Mouse (Mus musculus) duodenum, adult 2 months (tissue): ENCODE data around the gene Tfap2e. TPM values are rescaled to one million over a fixed set of nuclear protein-coding genes. Genes with fewer than 3 reads are reported as not detected.

ENCODE experiments used
- polyA plus RNA-seq: library from polyadenylated mRNA; depleted of rRNA; stranded (reverse); fragments of >200 nt; gene quantifications from 2 replicates; pipeline ENCODE4 v1.2.3, GENCODE M21; 2012; ENCODE audit warnings: low replicate concordance; rRNA removed

The Tfap2e gene
- not detected in 2 replicates for polyA plus RNA-seq

GRCm38 (mm10) chr4:126736001-126736414 is at the start of gene Tfap2e:
Gene Tfap2e (minus strand): TSS chr4:126736240.

GRCm38 (mm10) chr4:126753268-126754230 is 17.5 kb upstream of the Tfap2e start, which contains the start of the genes Ncdn and AU040320:
Gene Ncdn (minus strand): TSS chr4:126753438.
Gene AU040320 (plus strand): TSS chr4:126753544.

GRCm38 (mm10) chr4:126677054-126678003 is 58.7 kb downstream of the Tfap2e start, which contains the start of gene Psmb2:
Gene Psmb2 (plus strand): TSS chr4:126677630.

Other genes with a start within 250 kb of the Tfap2e start
- gene Ago4, start 202.8 kb downstream of the Tfap2e start, polyA plus RNA-seq = 0.34 TPM in 2 replicates
- gene Clspn, start 179.3 kb downstream of the Tfap2e start, polyA plus RNA-seq = 0.19 and 0.32 TPM in 2 replicates
- 3.1 and 3.6 TPM in 2 replicates for gene 5730409E04Rik, start 126.4 kb downstream of the Tfap2e start, polyA plus RNA-seq
- gene Psmb2, start 58.6 kb downstream of the Tfap2e start, polyA plus RNA-seq = 129 TPM in 2 replicates
- 26.0 and 28.1 TPM in 2 replicates for gene Ncdn, start 17.2 kb upstream of the Tfap2e start, polyA plus RNA-seq
- 87.3 and 170 TPM in 2 replicates for gene AU040320, start 17.3 kb upstream of the Tfap2e start, polyA plus RNA-seq
- 0.24 and 1.1 TPM in 2 replicates for gene Zmym4, start 231.9 kb upstream of the Tfap2e start, polyA plus RNA-seq